32 mouse cellular contexts compared by ENCODE assay signal in genomic region chr7:24087485-24088125, GRCm38 (mm10). TPM values are rescaled to one million over a fixed set of nuclear protein-coding genes. Genes with fewer than 3 reads are reported as not detected.
"Had no signal": no experiment of that assay in that cellular context is flagged by ENCODE, and none has a peak within 500 bp of the region (broad histone marks: within the 10 kb centered on the region; RNA-seq: fewer than 3 reads in every experiment).

No protein-coding gene starts in this region.

- H3K4me2 ChIP-seq: liver, embryonic 11.5 days; lung, embryonic 15.5 days; midbrain, embryonic 13.5 days; neural tube, embryonic 13.5 days had no signal

- DNase-seq: kidney, adult 18-20 months; kidney, adult 9 months; kidney, postnatal 14 days; kidney, postnatal 4 days; lung, adult 18-20 months; lung, postnatal 10 days; lung, postnatal 36 days; thymus, adult 2 months; thymus, postnatal 14 days; thymus, postnatal 4 days had no signal

- H3K9ac ChIP-seq: liver, embryonic 14.5 days; lung, embryonic 15.5 days; midbrain, embryonic 13.5 days; neural tube, embryonic 13.5 days had no signal

- H3K27ac ChIP-seq: liver, embryonic 14.5 days; lung, embryonic 15.5 days; midbrain, embryonic 10.5 days; midbrain, embryonic 13.5 days; neural tube, embryonic 13.5 days had no signal

- ATAC-seq: midbrain, embryonic 13.5 days; midbrain, embryonic 16.5 days had no signal

- H3K27me3 ChIP-seq: lung, embryonic 15.5 days; megakaryocyte, embryonic 14.5 days; midbrain, embryonic 13.5 days; neural tube, embryonic 13.5 days had no signal

- H3K4me3 ChIP-seq: lung, embryonic 15.5 days; megakaryocyte, embryonic 14.5 days; midbrain, embryonic 10.5 days; midbrain, embryonic 13.5 days; myocyte; neural tube, embryonic 13.5 days had no signal

RNA-seq across cellular contexts. Expression of gene Vmn1r183, which starts 34.6 kb away (rescaled TPM):
- total RNA-seq: layer of hippocampus, adult 18-20 months; layer of hippocampus, postnatal 25 days; left cerebral cortex, adult 18-20 months; left cerebral cortex, postnatal 10 days; left cerebral cortex, postnatal 36 days; monocyte, adult 5-6 weeks; neutrophil, adult 5-6 weeks had no signal
- polyA plus RNA-seq: kidney, embryonic 16.5 days; limb, embryonic 11.5 days; limb, embryonic 14.5 days; liver, embryonic 11.5 days; liver, embryonic 14.5 days; lung, embryonic 15.5 days; midbrain, embryonic 10.5 days; midbrain, embryonic 13.5 days; midbrain, embryonic 16.5 days; myocyte; neural tube, embryonic 13.5 days; small intestine, adult 2 months; spleen, adult 2 months; stomach, embryonic 16.5 days; thymus, adult 2 months had no signal
